Mouse (Mus musculus) intestine, embryonic 14.5 days (tissue): Measurements from ENCODE around the gene Panx1. TPM values are rescaled to one million over a fixed set of nuclear protein-coding genes. Genes with fewer than 3 reads are reported as not detected.

Experiments used
- ATAC-seq: fragments of 200-750 bp; cut with Nextera tagmentation; replicated peaks from 2 replicates; pipeline ENCODE4 v1.8.0; 2017; ENCODE audit warnings: low read depth, moderate number of reproducible peaks, moderate TSS enrichment, moderate library complexity; ENCODE audit not compliant: low FRiP score, low TSS enrichment
- DNase-seq: peaks from one replicate; pipeline ENCODE4 v3.0.0-alpha.2; 2018; ENCODE audit warnings: low spot score
- H3K27ac ChIP-seq: fragments of 300-500 bp; sonication (generic); 2 replicates; pipeline ENCODE4 v1.5.1; 2014; ENCODE audit warnings: low read depth, mild to moderate bottlenecking, control low read depth
- H3K27me3 ChIP-seq: fragments of 300-500 bp; sonication (generic); replicated peaks from 2 replicates; pipeline ENCODE4 v1.6.1; 2014; ENCODE audit warnings: low read length, control low read depth; ENCODE audit not compliant: control insufficient read depth, insufficient read depth
- H3K36me3 ChIP-seq: fragments of 300-500 bp; sonication (generic); 2 replicates; pipeline ENCODE4 v1.6.1; 2014; ENCODE audit warnings: low read length, control low read depth; ENCODE audit not compliant: control insufficient read depth, insufficient read depth
- H3K4me1 ChIP-seq: fragments of 300-500 bp; sonication (generic); replicated peaks from 2 replicates; pipeline ENCODE4 v1.6.1; 2014; ENCODE audit warnings: low read length, control low read depth, mixed read lengths; ENCODE audit not compliant: control insufficient read depth, insufficient read depth
- H3K4me2 ChIP-seq: fragments of 300-500 bp; sonication (generic); 2 replicates; pipeline ENCODE4 v1.6.1; 2014; ENCODE audit warnings: low read length
- H3K4me3 ChIP-seq: fragments of 300-500 bp; sonication (generic); 2 replicates; pipeline ENCODE4 v1.5.1; 2014; ENCODE audit warnings: low read depth, low read length, control low read depth, mixed read lengths
- H3K9ac ChIP-seq: fragments of 300-500 bp; sonication (generic); 2 replicates; pipeline ENCODE4 v1.6.1; 2014; ENCODE audit warnings: mild to moderate bottlenecking, low read length
- H3K9me3 ChIP-seq: fragments of 300-500 bp; sonication (generic); 2 replicates; pipeline ENCODE4 v1.6.1; 2016; ENCODE audit warnings: low read length, control low read depth; ENCODE audit not compliant: control insufficient read depth
- WGBS: fragments of 180-500 bp; shearing (Covaris S2); extraction: QIAGEN DNeasy Blood & Tissue Kit; methylation state at CpG from one replicate; pipeline ENCODE4 v1.1.7; 2014; 5-methylcytosine and 5-hydroxymethylcytosine counted together
- polyA plus RNA-seq: library from polyadenylated mRNA; unstranded; fragments of >200 nt; fragmentation: Nextera tagmentation; extraction: Ambion mirVana; gene quantifications from 2 replicates; pipeline ENCODE4 v1.2.1, GENCODE M21; 2014

The Panx1 gene
- polyA plus RNA-seq, 1 experiment from 2014 or later = 54.5 TPM

DNA sequence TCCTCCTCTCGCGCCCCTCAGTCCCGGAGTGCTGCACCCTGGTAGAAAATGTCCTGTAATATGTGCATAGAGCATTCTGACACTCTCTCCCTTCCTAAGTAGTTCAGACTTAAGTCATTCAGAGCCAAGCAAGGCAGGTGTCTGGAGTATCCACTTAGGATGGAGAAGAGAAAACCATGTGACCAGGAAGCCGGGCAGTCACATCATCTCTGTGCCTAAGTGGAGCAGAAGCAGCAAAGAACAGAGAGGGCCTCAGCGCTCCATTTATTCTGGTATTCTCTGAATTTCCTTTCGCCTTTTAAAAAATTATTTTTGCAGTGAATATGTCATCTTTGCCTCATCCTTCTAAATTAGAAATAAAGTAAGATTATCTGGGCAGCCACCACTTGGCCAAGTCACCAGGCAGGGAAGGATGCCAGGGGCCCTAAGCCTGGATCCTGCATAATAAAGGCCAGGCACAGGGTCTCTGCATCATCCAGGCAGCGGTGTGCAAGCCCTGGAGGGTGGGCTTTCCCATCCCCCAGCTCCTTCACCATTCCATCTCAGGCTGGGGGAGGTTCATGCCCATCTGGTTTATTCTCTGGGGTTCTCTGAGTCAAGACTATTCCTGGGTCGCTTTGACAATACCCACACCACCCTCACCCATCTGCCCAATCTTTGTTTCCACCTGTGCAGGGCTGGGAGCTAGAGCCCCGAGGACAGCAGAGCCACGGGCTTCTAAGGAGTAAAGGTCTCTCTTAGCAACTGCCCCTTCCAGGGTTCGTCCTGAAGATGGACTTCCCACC is 47.8 kb downstream of the Panx1 start:
- H3K4me1 ChIP-seq = no peaks in the 10 kb centered on the region
- H3K36me3 ChIP-seq = no peaks in the 10 kb centered on the region
- no peak overlapping the region for H3K4me2 ChIP-seq
- no peak overlapping the region for H3K27ac ChIP-seq
- no peak for DNase-seq
- no peaks in the 10 kb centered on the region for H3K27me3 ChIP-seq
- no peak overlapping the region for H3K4me3 ChIP-seq
- H3K9me3 ChIP-seq = no peaks in the 10 kb centered on the region
- no peak overlapping the region for H3K9ac ChIP-seq
- ATAC-seq = no peak
- 77% methylated on average over 11 of the region's 11 CpGs for WGBS

DNA sequence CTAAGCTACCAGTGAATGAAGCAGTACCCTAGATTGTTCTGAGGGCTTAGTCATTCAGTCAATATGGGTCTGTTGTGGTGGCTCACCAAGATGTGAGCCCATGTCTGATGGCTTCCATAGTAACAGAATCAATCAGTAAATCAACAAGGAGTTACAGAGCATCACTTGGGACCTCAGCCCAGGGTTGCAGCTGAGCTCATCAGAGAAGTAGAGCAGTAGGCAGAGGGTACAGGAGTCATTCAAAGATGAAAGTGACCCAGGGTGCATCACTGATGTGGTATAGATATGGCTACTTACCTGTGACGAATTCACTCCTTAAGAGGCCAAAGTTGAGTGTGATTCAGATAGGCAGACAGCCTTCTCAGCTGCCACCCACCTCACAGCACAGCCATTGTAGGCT is 49.8 kb downstream of the Panx1 start:
- Histone ChIP-seq H3K9ac (no peak overlapping the region), H3K4me2 (no peak overlapping the region), H3K27ac (no peak overlapping the region), H3K36me3 (no peaks in the 10 kb centered on the region), H3K27me3 (no peaks in the 10 kb centered on the region), H3K4me3 (no peak overlapping the region), H3K4me1 (no peaks in the 10 kb centered on the region), H3K9me3 (no peaks in the 10 kb centered on the region)
- WGBS = 81% methylated on average over 1 of the region's 1 CpGs
- ATAC-seq (no peak), DNase-seq (no peak)

DNA sequence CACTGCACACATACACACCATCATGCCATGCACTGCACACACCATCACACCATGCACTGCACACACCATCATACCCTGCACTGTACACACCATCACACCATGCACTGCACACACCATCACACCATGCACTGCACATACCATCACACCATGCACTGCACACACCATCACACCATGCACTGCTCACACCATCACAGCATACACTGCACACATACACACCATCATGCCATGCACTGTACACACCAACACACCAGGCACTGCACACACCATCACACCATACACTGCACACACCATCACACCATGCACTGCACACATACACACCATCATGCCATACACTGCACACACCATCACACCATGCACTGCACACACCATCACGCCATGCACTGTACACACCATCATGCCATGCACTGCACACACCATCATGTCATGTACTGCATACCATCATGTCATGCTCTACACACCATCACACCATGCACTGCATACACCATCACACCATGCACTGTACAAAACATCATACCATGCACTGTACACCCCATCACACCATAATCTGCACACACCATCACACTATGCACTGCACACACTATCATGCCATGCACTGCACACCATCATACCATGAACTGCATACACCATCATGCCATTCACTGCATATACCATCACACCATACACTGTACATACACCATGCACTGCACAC is 56.5 kb downstream of the Panx1 start:
- Histone ChIP-seq H3K4me2 (no peak overlapping the region), H3K27ac (no peak overlapping the region), H3K9me3 (no peaks in the 10 kb centered on the region), H3K27me3 (no peaks in the 10 kb centered on the region), H3K4me1 (no peaks in the 10 kb centered on the region), H3K9ac (no peak overlapping the region), H3K36me3 (no peaks in the 10 kb centered on the region), H3K4me3 (no peak overlapping the region)
- ATAC-seq (no peak), DNase-seq (no peak)
- 93% methylated on average over 1 of the region's 1 CpGs for WGBS

DNA sequence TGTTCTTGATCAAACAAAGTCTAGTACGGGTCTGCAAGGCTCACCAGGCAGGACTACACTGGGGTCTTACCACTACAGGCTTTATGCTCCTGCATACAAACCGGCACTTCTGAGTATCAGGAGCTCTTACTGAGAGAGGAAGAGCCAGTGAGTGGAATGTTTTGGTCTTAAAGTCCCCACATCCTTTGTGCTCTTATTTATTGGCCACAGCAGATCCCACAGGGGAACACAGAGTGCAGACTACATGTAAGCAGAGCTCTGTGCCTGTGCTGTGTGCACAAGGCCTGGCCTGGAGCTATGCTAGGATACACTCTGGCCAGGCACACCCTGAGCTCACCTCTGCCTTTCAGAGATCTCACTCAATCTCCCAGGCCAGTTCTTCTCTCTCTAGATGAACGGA is 62.1 kb downstream of the Panx1 start:
- no peak overlapping the region for H3K27ac ChIP-seq
- no peaks in the 10 kb centered on the region for H3K27me3 ChIP-seq
- ATAC-seq = no peak
- no peak overlapping the region for H3K4me3 ChIP-seq
- H3K4me1 ChIP-seq = no peaks in the 10 kb centered on the region
- no peaks in the 10 kb centered on the region for H3K9me3 ChIP-seq
- H3K36me3 ChIP-seq = no peaks in the 10 kb centered on the region
- no peak for DNase-seq
- no peak overlapping the region for H3K9ac ChIP-seq
- H3K4me2 ChIP-seq = no peak overlapping the region
- WGBS = 50% methylated on average over 3 of the region's 3 CpGs

DNA sequence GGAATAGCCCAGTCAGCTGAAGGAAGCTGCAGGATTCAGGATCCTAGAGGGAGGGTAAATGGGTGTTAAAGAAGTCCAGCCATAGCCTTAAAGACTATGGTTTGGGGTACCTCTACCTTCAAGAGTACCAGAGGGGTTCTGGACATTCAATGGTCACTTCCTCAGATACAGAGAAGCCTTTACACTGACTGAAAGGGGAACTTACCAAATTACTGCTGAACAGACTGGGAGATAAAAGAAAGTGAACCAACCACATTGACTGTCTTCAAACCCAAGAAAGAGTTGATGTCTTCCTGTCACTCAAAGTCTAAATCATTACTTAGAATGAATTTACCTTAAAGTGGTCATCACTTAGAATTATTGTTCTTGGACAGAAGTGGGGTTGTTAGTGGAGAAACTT is 62.6 kb downstream of the Panx1 start:
- Histone ChIP-seq H3K9ac (no peak overlapping the region), H3K36me3 (no peaks in the 10 kb centered on the region), H3K4me2 (no peak overlapping the region), H3K4me1 (no peaks in the 10 kb centered on the region), H3K4me3 (no peak overlapping the region), H3K27ac (no peak overlapping the region), H3K9me3 (no peaks in the 10 kb centered on the region), H3K27me3 (no peaks in the 10 kb centered on the region)
- ATAC-seq = no peak
- no peak for DNase-seq

DNA sequence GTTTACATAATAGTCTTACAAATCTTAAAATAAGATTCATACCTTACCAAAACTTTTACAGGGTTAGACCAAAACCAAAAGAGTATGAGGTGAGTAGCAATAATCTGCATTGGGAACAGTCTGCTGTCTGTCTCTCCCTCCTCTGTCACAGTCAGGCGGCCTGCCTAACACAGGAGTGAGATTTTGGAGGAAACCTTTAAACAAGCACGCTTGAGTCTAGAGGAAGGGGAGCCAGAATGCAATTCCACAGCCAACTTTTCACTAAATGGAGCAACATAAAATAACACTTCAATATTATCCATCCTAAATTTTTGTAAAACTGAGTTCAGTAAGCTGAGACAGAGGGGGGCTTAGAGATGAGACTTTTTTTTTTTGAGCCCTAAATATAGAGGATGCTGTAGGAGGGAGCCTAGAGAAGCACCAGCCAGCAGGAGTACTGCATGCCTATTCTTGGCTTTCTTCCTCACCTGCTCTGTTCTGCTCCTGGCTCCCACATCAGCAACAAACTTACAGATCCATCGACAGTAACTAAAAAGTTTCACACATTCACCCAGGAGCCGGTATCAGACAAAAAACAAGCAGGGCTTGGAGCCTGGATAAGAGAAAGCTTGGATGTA is 63.6 kb downstream of the Panx1 start:
- H3K27ac ChIP-seq = no peak overlapping the region
- no peak for DNase-seq
- no peaks in the 10 kb centered on the region for H3K36me3 ChIP-seq
- 84% methylated on average over 4 of the region's 4 CpGs for WGBS
- no peak overlapping the region for H3K9ac ChIP-seq
- H3K4me1 ChIP-seq = no peaks in the 10 kb centered on the region
- H3K4me3 ChIP-seq = no peak overlapping the region
- H3K27me3 ChIP-seq = no peaks in the 10 kb centered on the region
- H3K4me2 ChIP-seq = no peak overlapping the region
- no peaks in the 10 kb centered on the region for H3K9me3 ChIP-seq
- ATAC-seq = no peak

DNA sequence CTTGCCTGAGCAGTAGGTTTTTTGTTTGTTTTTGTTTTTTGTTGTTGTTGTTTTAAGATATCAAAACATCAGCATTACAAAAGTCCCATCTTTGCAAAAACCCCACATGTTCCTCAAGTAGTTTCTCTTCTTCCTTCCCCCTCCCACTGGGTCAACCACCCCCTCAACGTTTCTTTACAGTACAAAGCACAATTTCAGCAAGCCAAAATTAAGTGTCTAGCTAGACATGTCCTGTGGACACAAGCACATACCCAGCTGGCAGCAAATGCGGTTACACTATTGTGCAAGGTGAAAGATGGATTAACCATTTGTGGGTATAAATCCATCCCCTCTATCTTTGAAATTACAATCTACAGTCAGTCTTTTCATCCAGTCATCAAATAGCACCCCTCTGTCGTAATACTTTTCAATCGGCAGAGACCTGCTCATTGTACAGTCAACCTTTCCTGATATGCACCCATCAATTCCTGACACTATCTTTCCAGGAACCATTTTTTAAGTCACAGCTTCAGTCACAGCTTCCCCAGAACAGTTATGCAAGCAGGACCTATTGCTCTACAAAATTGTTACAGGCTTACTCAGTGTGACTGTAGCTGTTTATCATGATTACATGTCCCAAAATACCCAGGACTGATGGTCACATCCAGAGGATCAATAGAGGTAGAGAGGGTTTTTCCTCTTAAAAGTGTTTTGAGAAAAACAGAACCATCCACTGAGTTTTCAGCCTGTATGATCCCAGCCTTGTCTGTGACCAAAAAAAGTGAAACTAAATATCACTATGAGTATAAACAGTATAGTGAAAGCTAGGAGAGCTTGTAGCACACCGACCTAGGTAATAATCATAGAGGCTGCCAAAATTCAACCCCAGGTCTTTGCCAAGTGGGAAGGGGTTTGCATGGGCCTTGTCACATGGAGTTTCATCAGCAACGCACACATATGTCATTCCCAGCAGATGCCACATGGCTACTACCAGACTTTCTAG is 70.7 kb downstream of the Panx1 start:
- no peak overlapping the region for H3K4me3 ChIP-seq
- WGBS = 82% methylated on average over 6 of the region's 6 CpGs
- no peak for ATAC-seq

DNA sequence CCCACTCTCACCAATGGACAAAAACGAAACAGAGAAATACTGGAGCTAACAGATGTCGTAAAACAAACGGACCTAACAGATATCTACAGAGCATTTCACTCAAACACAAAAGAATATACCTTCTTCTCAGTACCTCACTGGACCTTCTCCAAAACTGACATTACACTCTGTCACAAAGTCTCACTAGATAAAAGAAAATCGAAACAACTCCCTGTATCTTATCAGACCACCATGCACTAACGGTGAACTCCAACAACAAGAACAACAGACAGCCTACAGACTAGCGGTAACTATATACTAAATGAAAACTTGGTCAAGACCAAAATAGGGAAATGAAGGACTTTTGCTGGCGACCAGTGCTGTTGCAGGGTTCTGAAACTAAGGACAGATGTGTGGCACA is 71.5 kb downstream of the Panx1 start:
- H3K27ac ChIP-seq = no peak overlapping the region

More for the DNA sequence above, 70.7 kb downstream of the Panx1 start:
- H3K9me3 ChIP-seq = no peaks in the 10 kb centered on the region
- no peak overlapping the region for H3K27ac ChIP-seq
- H3K27me3 ChIP-seq = no peaks in the 10 kb centered on the region
- H3K4me1 ChIP-seq = no peaks in the 10 kb centered on the region
- no peak overlapping the region for H3K4me2 ChIP-seq
- no peak for DNase-seq
- no peak overlapping the region for H3K9ac ChIP-seq
- no peaks in the 10 kb centered on the region for H3K36me3 ChIP-seq

More for the DNA sequence above, 71.5 kb downstream of the Panx1 start:
- Histone ChIP-seq H3K9me3 (no peaks in the 10 kb centered on the region), H3K36me3 (no peaks in the 10 kb centered on the region), H3K9ac (no peak overlapping the region), H3K4me1 (no peaks in the 10 kb centered on the region), H3K27me3 (no peaks in the 10 kb centered on the region), H3K4me2 (no peak overlapping the region), H3K4me3 (no peak overlapping the region)
- WGBS = 79% methylated on average over 7 of the region's 7 CpGs
- no peak for DNase-seq
- ATAC-seq = no peak
